Mouse (Mus musculus): ENCODE data around the gene Timm44.

- peak; percentile 9; the same call in 1 of the 2 replicates for TF ChIP-seq POLR2A (IDR thresholded peaks at IDR 0.05; ENCODE audit: low read depth, low read length)
- no peak for TF ChIP-seq CTCF (IDR thresholded peaks at IDR 0.05; ENCODE audit: borderline replicate concordance, insufficient read depth, low read length)
Observed at GRCm38 (mm10) chr8:4258678-4259077, 17.0 kb downstream of the Timm44 start.
